Mouse (Mus musculus) limb, embryonic 14.5 days (tissue): Measurements from ENCODE around the gene Fbxl17. TPM values are rescaled to one million over a fixed set of nuclear protein-coding genes. Genes with fewer than 3 reads are reported as not detected.

Experiments
- ATAC-seq: fragments of 200-750 bp; cut with Nextera tagmentation; 2 replicates; pipeline ENCODE4 v1.8.0; 2017; ENCODE audit warnings: low read depth, moderate number of reproducible peaks, moderate TSS enrichment; ENCODE audit not compliant: low FRiP score
- DNase-seq: peaks from one replicate; pipeline ENCODE4 v3.0.0-alpha.2; 2015; ENCODE audit warnings: low spot score
- H3K27ac ChIP-seq: fragments of 300-500 bp; sonication (generic); replicated peaks from 2 replicates; pipeline ENCODE4 v1.5.1; 2014; ENCODE audit warnings: low read depth, mild to moderate bottlenecking, low read length, moderate library complexity, mixed read lengths
- H3K27me3 ChIP-seq: fragments of 300-500 bp; sonication (generic); 2 replicates; pipeline ENCODE4 v1.6.1; 2014; ENCODE audit warnings: low read length, mixed read lengths; ENCODE audit not compliant: control insufficient read depth, insufficient read depth
- H3K36me3 ChIP-seq: fragments of 300-500 bp; sonication (generic); 2 replicates; pipeline ENCODE4 v1.6.1; 2014; ENCODE audit warnings: mild to moderate bottlenecking, low read length, moderate library complexity, mixed read lengths; ENCODE audit not compliant: control insufficient read depth, insufficient read depth
- H3K4me1 ChIP-seq: fragments of 300-500 bp; sonication (generic); 2 replicates; pipeline ENCODE4 v1.6.1; 2014; ENCODE audit warnings: antibody characterized with exemption, low read length, mixed read lengths; ENCODE audit not compliant: control insufficient read depth, insufficient read depth
- H3K4me2 ChIP-seq: fragments of 300-500 bp; sonication (generic); replicated peaks from 2 replicates; pipeline ENCODE4 v1.6.1; 2014; ENCODE audit warnings: low read depth, mild to moderate bottlenecking, low read length, moderate library complexity; ENCODE audit not compliant: severe bottlenecking
- H3K4me3 ChIP-seq: fragments of 300-500 bp; sonication (generic); replicated peaks from 2 replicates; pipeline ENCODE4 v1.5.1; 2014; ENCODE audit warnings: low read length
- H3K9ac ChIP-seq: fragments of 300-500 bp; sonication (generic); 2 replicates; pipeline ENCODE4 v1.6.1; 2014; ENCODE audit warnings: mild to moderate bottlenecking, low read depth, low read length, moderate library complexity; ENCODE audit not compliant: severe bottlenecking
- H3K9me3 ChIP-seq: fragments of 300-500 bp; sonication (generic); 2 replicates; pipeline ENCODE4 v1.6.1; 2016; ENCODE audit warnings: low read length; ENCODE audit not compliant: control insufficient read depth
- POLR2A ChIP-seq: fragments of 200-500 bp; IDR thresholded peaks from 2 replicates; pipeline ENCODE4 v1.8.0; 2012; ENCODE audit warnings: inconsistent platforms, mild to moderate bottlenecking, moderate library complexity, borderline replicate concordance; ENCODE audit not compliant: insufficient read depth, insufficient read length; ENCODE audit errors: extremely low read depth
- WGBS: fragments of 180-500 bp; shearing (Covaris S2); extraction: QIAGEN DNeasy Blood & Tissue Kit; methylation state at CpG from one replicate; pipeline ENCODE4 v1.1.7; 2014; 5-methylcytosine and 5-hydroxymethylcytosine counted together
- polyA plus RNA-seq, 2 experiments: library from polyadenylated mRNA; depleted of rRNA in 1 of 2; stranded (reverse) in 1 of 2; unstranded in 1 of 2; fragments of >200 nt; fragmentation: Nextera tagmentation in 1 of 2; extraction: Ambion mirVana in 1 of 2; gene quantifications; 2 replicates each; pipeline versions ENCODE4 v1.2.1 to v1.2.3; 2012 to 2014

Fbxl17 gene
- polyA plus RNA-seq, 2 experiments, result 12.6 to 12.9 TPM

DNA sequence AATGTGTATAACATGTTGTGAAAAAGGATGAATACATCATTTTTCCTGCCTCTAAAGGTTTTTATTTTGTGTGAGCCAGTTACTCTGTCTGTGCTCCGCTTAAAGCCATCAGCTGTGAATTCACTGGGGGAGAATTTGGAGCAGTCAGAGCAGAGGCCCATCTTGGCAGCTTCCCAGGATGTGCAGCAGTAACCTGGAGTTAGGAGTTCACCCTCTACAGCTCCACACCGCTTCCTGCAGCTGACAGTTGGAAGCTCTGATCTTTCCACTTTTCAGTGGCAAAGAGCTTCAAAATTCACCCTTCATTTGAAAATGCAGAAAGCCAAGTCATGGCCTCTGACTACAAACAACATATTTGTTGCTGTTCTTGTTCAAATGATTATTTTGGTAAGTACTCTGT, 212.4 kb downstream of the Fbxl17 start:
- Histone ChIP-seq H3K36me3 (no peaks in the 10 kb centered on the region), H3K4me3 (no peak overlapping the region), H3K9me3 (no peaks in the 10 kb centered on the region), H3K4me1 (peaks cover 9% of the 10 kb centered on the region; the same call in 1 of the 2 replicates), H3K27ac (no peak overlapping the region), H3K27me3 (no peaks in the 10 kb centered on the region), H3K4me2 (no peak overlapping the region), H3K9ac (no peak overlapping the region)
- WGBS, result 23% methylated on average over 2 of the region's 2 CpGs
- ATAC-seq (peak; percentile 65; the same call in 1 of the 2 replicates), DNase-seq (peak; percentile 71)
- no peak for TF ChIP-seq POLR2A

DNA sequence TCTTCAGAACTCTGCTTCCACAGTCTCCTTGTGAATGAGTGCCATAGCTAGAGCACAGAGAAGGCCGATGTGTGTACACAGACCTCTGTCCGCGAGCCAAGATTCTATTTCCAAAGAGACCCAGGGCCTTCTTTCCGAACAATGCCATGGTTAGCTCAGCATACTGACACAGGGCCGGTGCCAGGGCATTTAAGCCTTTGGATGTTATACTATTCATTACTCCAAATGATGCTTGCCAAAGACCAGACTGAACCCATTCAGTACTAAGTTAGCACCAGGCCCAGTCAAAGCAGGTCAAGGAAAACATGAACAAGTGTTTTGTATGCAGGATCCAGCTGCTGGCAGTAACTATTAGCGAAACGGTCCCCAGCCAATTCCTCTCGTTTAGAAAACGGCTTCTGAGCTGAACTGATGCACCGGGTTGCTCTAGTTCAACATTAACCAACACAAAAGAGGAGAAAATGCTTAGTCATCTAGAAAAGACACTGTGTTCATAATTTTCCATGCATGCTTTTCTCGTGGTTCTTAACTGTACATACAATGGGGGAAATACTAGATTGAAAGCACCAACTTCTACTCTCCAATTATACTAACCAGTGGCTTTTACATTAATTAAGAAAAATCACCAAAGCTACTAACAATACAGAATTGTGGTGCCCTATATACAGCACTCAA, 214.4 kb downstream of the Fbxl17 start:
- no peak overlapping the region for H3K9ac ChIP-seq
- no peaks in the 10 kb centered on the region for H3K27me3 ChIP-seq
- no peak for TF ChIP-seq POLR2A
- DNase-seq (no peak), ATAC-seq (no peak)
- H3K4me3 ChIP-seq, result no peak overlapping the region
- no peak overlapping the region for H3K4me2 ChIP-seq
- no peak overlapping the region for H3K27ac ChIP-seq
- no peaks in the 10 kb centered on the region for H3K36me3 ChIP-seq
- WGBS, result 72% methylated on average over 11 of the region's 11 CpGs
- H3K4me1 ChIP-seq, result peaks cover 9% of the 10 kb centered on the region; the same call in 1 of the 2 replicates
- no peaks in the 10 kb centered on the region for H3K9me3 ChIP-seq

- no peak for ATAC-seq
- H3K4me1 ChIP-seq, result peaks cover 9% of the 10 kb centered on the region; the same call in 1 of the 2 replicates
- TF ChIP-seq POLR2A, result no peak
- no peaks in the 10 kb centered on the region for H3K36me3 ChIP-seq
- no peaks in the 10 kb centered on the region for H3K27me3 ChIP-seq
- no peak overlapping the region for H3K4me3 ChIP-seq
- H3K27ac ChIP-seq, result no peak overlapping the region
- no peak for DNase-seq
- WGBS, result 83% methylated on average over 4 of the region's 4 CpGs
- no peak overlapping the region for H3K9ac ChIP-seq
- H3K4me2 ChIP-seq, result no peak overlapping the region
- no peaks in the 10 kb centered on the region for H3K9me3 ChIP-seq
Measured at GRCm38 (mm10) chr17:63284074-63284473, 215.7 kb downstream of the Fbxl17 start.

GRCm38 (mm10) chr17:63282004-63282403, 217.8 kb downstream of the Fbxl17 start:
- WGBS, result 74% methylated on average over 5 of the region's 5 CpGs

DNA sequence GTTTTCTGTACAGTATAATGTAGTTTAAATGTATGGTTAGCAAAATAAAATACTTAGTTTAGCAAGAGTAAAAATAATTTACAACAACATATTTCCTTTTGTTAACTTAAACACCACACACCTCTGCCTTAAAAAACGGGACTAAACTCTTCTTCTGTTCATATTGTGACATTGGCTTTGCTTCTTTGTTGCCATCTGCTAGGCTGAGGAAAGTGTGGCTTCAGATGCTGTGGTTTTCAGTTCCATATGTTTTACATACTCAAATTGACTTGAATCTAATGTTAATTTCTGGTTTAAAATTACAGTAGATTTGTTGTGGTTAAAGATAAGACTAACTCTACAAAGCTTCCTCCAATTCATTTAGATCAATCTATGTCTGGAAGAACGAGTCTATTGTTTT, 218.8 kb downstream of the Fbxl17 start:
- Histone ChIP-seq H3K4me3 (no peak overlapping the region), H3K4me1 (no peaks in the 10 kb centered on the region), H3K36me3 (no peaks in the 10 kb centered on the region), H3K9me3 (no peaks in the 10 kb centered on the region), H3K27ac (no peak overlapping the region), H3K9ac (no peak overlapping the region), H3K4me2 (no peak overlapping the region), H3K27me3 (no peaks in the 10 kb centered on the region)
- 75% methylated on average over 2 of the region's 2 CpGs for WGBS
- no peak for TF ChIP-seq POLR2A
- no peak for DNase-seq
- no peak for ATAC-seq

More at GRCm38 (mm10) chr17:63282004-63282403, 217.8 kb downstream of the Fbxl17 start:
- no peak for TF ChIP-seq POLR2A
- Histone ChIP-seq H3K27ac (no peak overlapping the region), H3K27me3 (no peaks in the 10 kb centered on the region), H3K9ac (no peak overlapping the region), H3K4me3 (no peak overlapping the region), H3K36me3 (no peaks in the 10 kb centered on the region), H3K4me2 (no peak overlapping the region), H3K9me3 (no peaks in the 10 kb centered on the region), H3K4me1 (peaks cover 4% of the 10 kb centered on the region; the same call in 1 of the 2 replicates)
- no peak for ATAC-seq
- DNase-seq, result no peak
